Mouse (Mus musculus) G1E (cell line): ENCODE data around the gene Pde10a.

ENCODE experiments used
- CTCF ChIP-seq: IDR thresholded peaks from 2 replicates; pipeline ENCODE4 v1.5.1; 2012; ENCODE audit warnings: low read depth, low read length, inconsistent platforms, mixed read lengths
- GATA1 ChIP-seq: IDR thresholded peaks from 2 replicates; pipeline ENCODE4 v1.6.1; 2012; ENCODE audit warnings: borderline replicate concordance, low read length, inconsistent platforms, mixed read lengths
- TAL1 ChIP-seq: conservative IDR thresholded peaks from 2 replicates; pipeline ENCODE4 v1.6.1; 2012; ENCODE audit warnings: low read depth, low read length, inconsistent platforms, mixed read lengths

DNA sequence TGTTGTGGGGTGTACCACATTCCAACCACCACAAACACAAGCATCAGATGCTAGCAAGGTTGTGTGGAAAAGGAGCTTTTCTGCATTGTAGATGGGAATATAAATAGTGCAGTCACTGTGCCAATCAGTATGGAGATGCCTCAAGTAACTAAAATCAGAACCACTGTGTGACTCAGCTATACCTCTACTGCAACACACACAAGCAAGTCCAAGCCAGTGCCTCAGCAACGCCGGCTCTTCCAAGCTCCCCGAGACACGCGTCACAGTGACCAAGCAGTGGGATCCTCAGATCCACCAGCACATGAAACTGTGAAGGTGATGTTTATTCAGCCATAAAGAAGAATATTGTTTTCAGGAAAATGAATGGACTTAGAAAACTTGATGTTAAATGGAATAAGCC is 34.2 kb upstream of the Pde10a start:
- TF ChIP-seq CTCF: no peak
- no peak for TF ChIP-seq GATA1
- no peak for TF ChIP-seq TAL1
